ENCODE assay signal across 10 mouse cellular contexts in the genomic region with DNA sequence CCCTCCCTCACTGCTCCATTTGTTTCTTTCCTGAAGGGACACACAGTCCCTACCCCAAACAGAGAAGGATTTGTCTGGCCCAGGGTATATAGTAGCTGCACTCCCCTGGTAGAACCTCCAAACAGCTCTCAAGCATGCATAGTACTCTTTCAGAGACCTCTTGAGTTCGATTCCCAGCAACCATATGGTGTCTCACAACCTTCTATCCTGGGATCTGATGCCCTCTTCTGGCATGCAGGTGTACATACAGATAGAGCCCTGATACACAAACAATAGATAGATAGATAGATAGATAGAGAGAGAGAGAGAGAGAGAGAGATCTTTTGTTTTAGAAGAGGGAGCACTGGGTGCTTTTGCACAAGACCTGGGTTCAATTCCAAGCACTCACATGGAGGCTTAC.
DNase-seq lines count a peak whose midpoint lies in the region; ATAC-seq and TF ChIP-seq lines count a peak whose summit lies in the region.
"Had no signal": no experiment of that assay in that cellular context is flagged by ENCODE, and none has a peak within 500 bp of the region (broad histone marks: within the 10 kb centered on the region; RNA-seq: fewer than 3 reads in every experiment).

No protein-coding gene starts in this region.

- H3K9me3 ChIP-seq in heart, embryonic 15.5 days (replicated peaks) = no peaks in the 10 kb centered on the region
- H3K9me3 ChIP-seq in hindbrain, embryonic 16.5 days (ENCODE audit: control insufficient read depth, low read length) = no peaks in the 10 kb centered on the region
- no peaks in the 10 kb centered on the region for H3K9me3 ChIP-seq in neural tube, embryonic 15.5 days (replicated peaks)
- H3K9me3 ChIP-seq: kidney, embryonic 15.5 days had no signal

- TF ChIP-seq POLR2A in spleen, adult 2 months (IDR thresholded peaks at IDR 0.05; ENCODE audit: low read depth, low read length) = no peak

- no peak for DNase-seq in heart, postnatal 36 days
- DNase-seq in spleen, adult 2 months (ENCODE audit: low read depth in 1 of 2, low spot score in 2 of 2) = no peak
- no peak for DNase-seq in spleen, postnatal 10 days (ENCODE audit: low spot score in 2 of 2)
- no peak for DNase-seq in adrenal gland, postnatal 36 days
- DNase-seq in kidney, adult 8-10 months = no peak
- DNase-seq: gastrocnemius, postnatal 14 days had no signal

- no peak for ATAC-seq in heart, embryonic 15.5 days (replicated peaks; ENCODE audit: insufficient number of reproducible peaks, insufficient read depth, low FRiP score, low read depth)
- ATAC-seq in hindbrain, embryonic 16.5 days = no peak
- ATAC-seq in neural tube, embryonic 15.5 days (ENCODE audit: low FRiP score) = no peak

- H3K4me2 ChIP-seq in heart, embryonic 15.5 days = no peak overlapping the region
- no peak overlapping the region for H3K4me2 ChIP-seq in hindbrain, embryonic 16.5 days (ENCODE audit: low read length)
- no peak overlapping the region for H3K4me2 ChIP-seq in neural tube, embryonic 15.5 days
- H3K4me2 ChIP-seq: kidney, embryonic 15.5 days had no signal

- H3K27me3 ChIP-seq in heart, embryonic 15.5 days = no peaks in the 10 kb centered on the region
- no peaks in the 10 kb centered on the region for H3K27me3 ChIP-seq in spleen, adult 2 months (ENCODE audit: control insufficient read depth, insufficient read depth, low read length)
- no peaks in the 10 kb centered on the region for H3K27me3 ChIP-seq in hindbrain, embryonic 16.5 days (replicated peaks; ENCODE audit: control insufficient read depth, insufficient read depth, low read length)
- no peaks in the 10 kb centered on the region for H3K27me3 ChIP-seq in neural tube, embryonic 15.5 days (replicated peaks)
- H3K27me3 ChIP-seq: kidney, embryonic 15.5 days had no signal

- no peak overlapping the region for H3K9ac ChIP-seq in heart, embryonic 15.5 days
- no peak overlapping the region for H3K9ac ChIP-seq in hindbrain, embryonic 16.5 days (ENCODE audit: low read depth, low read length)
- H3K9ac ChIP-seq in neural tube, embryonic 15.5 days (replicated peaks) = no peak overlapping the region
- H3K9ac ChIP-seq: kidney, embryonic 15.5 days had no signal

- H3K4me1 ChIP-seq in heart, embryonic 15.5 days (replicated peaks) = peaks cover 63% of the 10 kb centered on the region
- peaks cover 21% of the 10 kb centered on the region; the same call in 1 of the 2 replicates for H3K4me1 ChIP-seq in spleen, adult 2 months (ENCODE audit: control insufficient read depth, insufficient read depth, insufficient read length)
- H3K4me1 ChIP-seq in hindbrain, embryonic 16.5 days (ENCODE audit: control insufficient read depth, insufficient read depth, low read depth, low read length) = peaks cover 59% of the 10 kb centered on the region
- peaks cover 85% of the 10 kb centered on the region for H3K4me1 ChIP-seq in neural tube, embryonic 15.5 days

- H3K36me3 ChIP-seq in heart, embryonic 15.5 days = no peaks in the 10 kb centered on the region
- H3K36me3 ChIP-seq in spleen, adult 2 months (ENCODE audit: control insufficient read depth, insufficient read depth, low read length) = no peaks in the 10 kb centered on the region
- no peaks in the 10 kb centered on the region for H3K36me3 ChIP-seq in hindbrain, embryonic 16.5 days (ENCODE audit: control insufficient read depth, insufficient read depth, low read length)
- no peaks in the 10 kb centered on the region for H3K36me3 ChIP-seq in neural tube, embryonic 15.5 days
- H3K36me3 ChIP-seq: kidney, embryonic 15.5 days had no signal

- peak overlapping the region; percentile 76; the same call in 1 of the 2 replicates for H3K27ac ChIP-seq in heart, embryonic 15.5 days
- H3K27ac ChIP-seq in spleen, adult 2 months (ENCODE audit: insufficient read depth, low read length) = peak overlapping the region; percentile 81
- H3K27ac ChIP-seq in hindbrain, embryonic 16.5 days (ENCODE audit: low read depth, low read length) = peak overlapping the region; percentile 76
- peak overlapping the region; percentile 79 for H3K27ac ChIP-seq in neural tube, embryonic 15.5 days (replicated peaks)

- intact Hi-C loops in heart, postnatal 36 days (cut with DNase I) = no loop called here

- WGBS in heart, embryonic 15.5 days = 78% methylated on average over 1 of the region's 1 CpGs
- 87% methylated on average over 1 of the region's 1 CpGs for WGBS in spleen, adult 2 months
- WGBS in hindbrain, embryonic 16.5 days = 85% methylated on average over 1 of the region's 1 CpGs
- WGBS in neural tube, embryonic 15.5 days = 92% methylated on average over 1 of the region's 1 CpGs

- H3K4me3 ChIP-seq in heart, embryonic 15.5 days = no peak overlapping the region
- no peak overlapping the region for H3K4me3 ChIP-seq in spleen, adult 2 months (ENCODE audit: extremely low read depth, insufficient read depth, insufficient read length)
- no peak overlapping the region for H3K4me3 ChIP-seq in hindbrain, embryonic 16.5 days (ENCODE audit: low read length)
- H3K4me3 ChIP-seq in neural tube, embryonic 15.5 days (replicated peaks) = no peak overlapping the region
- H3K4me3 ChIP-seq: kidney, embryonic 15.5 days had no signal

- TF ChIP-seq CTCF in spleen, adult 2 months (IDR thresholded peaks at IDR 0.05; ENCODE audit: extremely low read depth, insufficient read depth, insufficient read length, insufficient replicate concordance) = no peak
